Mouse (Mus musculus) left cerebral cortex, adult 2 months (tissue): ENCODE measurements at regions not wholly inside any gene's neighbourhood (a gene's known extent, or its start where the extent isn't known, plus 50 kb on each side); places are given as distances from the start of the nearest gene placed in this dataset.

Source experiments
- DNase-seq, 2 experiments: peaks; one replicate each; pipeline ENCODE4 v3.0.0; 2021 to 2022; ENCODE audit warnings: low spot score in 2 of 2, mixed read lengths in 1 of 2; ENCODE audit errors: extremely low spot score in 1 of 2
- H3K27ac ChIP-seq: fragments of 200-600 bp; 2 replicates; pipeline ENCODE4 v1.8.1; 2022
- H3K4me3 ChIP-seq: fragments of 200-600 bp; 2 replicates; pipeline ENCODE4 v1.8.1; 2022
- CTCF ChIP-seq: fragments of 200-600 bp; IDR thresholded peaks from 2 replicates; pipeline ENCODE4 v1.8.1; 2022; ENCODE audit warnings: antibody characterized with exemption, mild to moderate bottlenecking, moderate library complexity
- intact Hi-C: fragments of 180-260 bp; cut with DNase I; formaldehyde crosslinking; loops from one replicate; pipeline ENCODE4 v1.15.1; 2025

- TF ChIP-seq CTCF: no peak
- no peak overlapping the region for H3K4me3 ChIP-seq
- no peak for DNase-seq
- intact Hi-C loops: no loop called here
- H3K27ac ChIP-seq: no peak overlapping the region
Measured at GRCm38 (mm10) chr1:6059090-6059489, 1251.4 kb downstream of the Gm37988 start.

DNA sequence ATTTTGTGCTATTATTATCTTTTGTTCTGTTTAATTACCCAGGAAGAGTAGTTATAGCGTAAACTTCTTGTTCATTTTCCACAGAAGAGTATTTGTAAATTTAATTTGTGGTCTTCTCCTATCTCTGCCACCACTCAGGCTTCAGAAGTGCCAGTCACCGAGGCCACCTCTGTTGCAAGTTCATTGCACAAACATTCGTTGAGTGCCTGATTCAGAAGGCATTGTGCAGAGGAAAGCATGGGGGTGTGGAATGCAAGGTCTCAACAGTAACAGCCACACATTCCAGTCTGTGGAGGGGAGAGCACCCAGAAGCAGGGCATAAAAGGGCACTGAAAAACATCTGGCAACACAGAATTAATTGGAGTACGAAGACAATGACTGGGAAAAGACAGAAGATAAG, 1268.9 kb downstream of the Gm37988 start:
- intact Hi-C loops: no loop called here

GRCm38 (mm10) chr1:6081876-6082275, 1274.2 kb downstream of the Gm37988 start:
- Histone ChIP-seq H3K4me3 (no peak overlapping the region), H3K27ac (no peak overlapping the region)
- no peak for DNase-seq
- no peak for TF ChIP-seq CTCF
- intact Hi-C loops: no loop called here

More for the DNA sequence above, 1268.9 kb downstream of the Gm37988 start:
- Histone ChIP-seq H3K4me3 (no peak overlapping the region), H3K27ac (no peak overlapping the region)
- no peak for TF ChIP-seq CTCF
- no peak for DNase-seq

DNA sequence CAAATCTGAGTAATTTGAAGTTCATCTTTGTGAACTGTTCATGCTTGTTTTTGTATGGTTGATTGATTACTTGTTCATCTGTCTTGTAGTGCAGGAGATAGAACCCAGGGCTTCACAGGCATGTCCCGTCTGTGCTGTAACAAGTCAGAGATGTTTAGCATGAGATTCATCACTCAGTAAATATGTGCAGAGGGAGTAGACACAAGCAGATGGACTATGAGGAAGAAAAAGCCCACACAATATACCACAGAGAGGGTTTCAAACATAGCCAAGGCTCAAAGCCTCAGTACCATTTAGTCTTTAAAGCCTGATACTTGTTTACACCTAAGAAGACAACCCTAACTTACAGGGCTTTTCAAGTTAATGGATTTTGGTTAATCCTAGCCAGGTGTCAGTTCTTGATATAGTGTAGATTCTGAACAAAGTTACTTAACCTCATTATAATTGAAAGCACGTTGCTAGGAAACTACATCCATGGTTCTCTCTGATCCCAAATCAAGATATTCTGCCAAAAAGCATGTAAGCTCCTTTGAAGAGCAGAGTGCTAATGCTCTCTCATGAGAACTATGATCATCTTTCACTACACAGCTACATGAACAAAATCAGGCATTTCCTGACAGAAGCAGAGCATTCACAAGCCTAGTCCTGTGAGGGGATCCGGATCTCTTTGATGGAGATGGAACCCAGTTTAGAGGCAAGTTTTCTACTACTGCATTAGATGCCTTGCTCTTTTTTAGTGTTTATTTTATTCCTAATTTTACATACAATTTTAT, 1286.7 kb downstream of the Gm37988 start:
- Histone ChIP-seq H3K27ac (no peak overlapping the region), H3K4me3 (no peak overlapping the region)
- intact Hi-C loops: no loop called here
- DNase-seq: no peak
- TF ChIP-seq CTCF: no peak

- no peak for TF ChIP-seq CTCF
- no peak for DNase-seq
- no peak overlapping the region for H3K4me3 ChIP-seq
- H3K27ac ChIP-seq: no peak overlapping the region
- intact Hi-C loops: no loop called here
Measured at GRCm38 (mm10) chr1:6117557-6117956, 1309.9 kb downstream of the Gm37988 start.

DNA sequence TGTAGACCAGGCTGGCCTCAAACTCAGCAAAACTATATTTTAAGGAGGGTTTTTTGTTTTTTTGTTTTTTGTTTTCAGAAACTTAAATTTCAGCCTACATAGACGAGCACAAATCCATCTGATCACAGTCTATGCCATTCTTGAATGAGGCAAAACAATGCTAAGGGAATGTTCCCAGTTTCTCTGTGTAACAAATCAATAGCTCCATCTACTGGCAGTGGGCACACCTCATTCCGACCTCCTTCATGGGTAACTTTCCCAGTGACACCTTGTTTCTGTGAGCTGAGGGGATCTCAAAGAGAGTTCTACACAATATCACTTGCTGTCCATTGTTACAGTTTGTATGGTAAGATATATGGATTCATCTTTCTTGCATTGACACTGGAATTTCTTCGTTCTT, 1327.4 kb downstream of the Gm37988 start:
- intact Hi-C loops: loop anchor here (1.0 kb wide), 1 partner anchor 220 kb away; no protein-coding TSS in a partner anchor
- Histone ChIP-seq H3K27ac (no peak overlapping the region), H3K4me3 (no peak overlapping the region)
- peak; percentile 14 to 19 for DNase-seq
- TF ChIP-seq CTCF: peak; percentile 68

GRCm38 (mm10) chr1:6140245-6140644, 1332.6 kb downstream of the Gm37988 start:
- no peak overlapping the region for H3K4me3 ChIP-seq

DNA sequence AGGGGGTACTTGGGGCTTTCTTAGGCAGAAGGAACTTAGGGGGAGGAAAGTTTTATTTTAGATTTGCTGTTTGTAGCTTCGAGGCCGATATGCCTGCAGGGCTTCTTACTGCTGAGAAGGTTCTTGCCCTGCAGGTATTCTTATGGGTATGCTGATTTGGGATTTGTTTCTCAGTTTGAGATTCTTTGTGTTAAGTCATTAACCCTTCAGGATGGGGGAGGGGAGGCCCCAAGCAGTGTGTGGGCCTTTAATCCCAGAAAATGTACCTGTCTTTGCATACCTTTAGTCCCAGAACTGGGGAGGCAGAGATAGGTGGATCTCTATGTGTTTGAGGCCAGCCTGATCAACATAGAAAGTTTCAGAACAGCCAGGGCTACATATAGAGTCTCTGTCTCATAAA, 1335.1 kb downstream of the Gm37988 start:
- no peak for TF ChIP-seq CTCF
- Histone ChIP-seq H3K4me3 (no peak overlapping the region), H3K27ac (no peak overlapping the region)
- DNase-seq: no peak
- intact Hi-C loops: no loop called here

More at GRCm38 (mm10) chr1:6140245-6140644, 1332.6 kb downstream of the Gm37988 start:
- TF ChIP-seq CTCF: no peak
- no peak overlapping the region for H3K27ac ChIP-seq
- intact Hi-C loops: no loop called here
- DNase-seq: no peak

GRCm38 (mm10) chr1:6143891-6144290, 1336.2 kb downstream of the Gm37988 start:
- peak; percentile 44 for TF ChIP-seq CTCF
- H3K27ac ChIP-seq: no peak overlapping the region
- intact Hi-C loops: no loop called here
- no peak for DNase-seq
- H3K4me3 ChIP-seq: no peak overlapping the region

GRCm38 (mm10) chr1:6152436-6152835, 1344.7 kb downstream of the Gm37988 start:
- peak; percentile 12 to 20 for DNase-seq
- no peak overlapping the region for H3K27ac ChIP-seq
- intact Hi-C loops: loop anchor here (2.0 kb wide), 1 partner anchor 238 kb away; no protein-coding TSS in a partner anchor
- H3K4me3 ChIP-seq: no peak overlapping the region
- peak; percentile 60 for TF ChIP-seq CTCF
